Mouse (Mus musculus) CD8-positive naive resting alpha-beta T cell, adult 2 months (primary cell): Measurements from ENCODE around the gene Cdhr5.
"Not testable (repeated sequence)": the region's sequence is repeated elsewhere in the genome, so short reads cannot be mapped to it uniquely, and the experiment has no call there.

Experiments used
- DNase-seq, 2 experiments: peaks; one replicate each; pipeline ENCODE4 v3.0.0; 2022; ENCODE audit warnings: low read depth in 2 of 2, low spot score in 2 of 2

Cdhr5 gene

DNA sequence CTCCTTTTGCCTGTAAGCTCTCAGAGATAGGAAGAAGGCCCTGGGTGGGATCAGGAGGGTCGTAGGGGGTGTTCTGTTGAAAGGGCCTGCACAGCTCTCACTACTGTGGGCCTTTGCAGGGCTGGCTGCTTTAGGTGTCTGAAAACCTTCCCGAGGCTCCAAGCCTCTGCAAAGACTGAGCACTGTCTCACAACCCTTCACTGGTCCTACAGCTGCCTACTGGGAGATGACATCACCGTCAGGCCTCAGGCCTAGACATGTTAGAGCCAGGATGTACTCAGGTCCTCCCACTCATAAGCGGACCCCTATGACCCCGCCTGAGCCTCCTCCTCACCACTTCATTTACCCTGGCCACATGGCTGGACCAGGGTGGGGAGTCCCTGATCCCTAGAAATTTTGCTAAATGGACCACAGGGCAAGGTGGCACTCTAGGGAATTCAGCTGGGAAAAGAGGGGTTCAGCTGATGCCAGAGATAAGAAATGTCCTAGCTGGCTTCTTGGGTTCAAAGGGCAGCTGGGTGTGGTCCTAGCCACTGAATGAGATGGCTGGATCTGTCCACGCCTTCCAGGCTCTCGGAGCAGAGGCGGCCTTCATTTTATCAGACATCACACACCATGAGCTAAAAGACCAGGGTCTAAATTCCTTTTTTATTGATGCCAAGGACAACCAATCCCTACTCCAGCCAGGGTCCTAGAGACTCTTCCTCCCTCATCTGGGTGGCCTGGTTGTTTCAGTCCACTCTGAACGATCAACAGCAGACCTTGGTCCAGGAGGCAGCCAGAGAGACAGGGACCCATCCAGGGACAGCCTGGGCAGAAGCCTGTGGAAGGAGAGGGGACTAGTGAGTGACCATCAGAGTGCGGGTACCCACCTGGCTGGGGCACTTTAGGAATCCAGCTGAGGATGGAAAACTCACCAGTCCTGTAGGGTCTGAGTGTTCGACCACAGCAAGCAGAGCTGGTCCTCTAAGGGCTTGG is 1.4 kb upstream of the Cdhr5 start:
- no peak for DNase-seq

DNA sequence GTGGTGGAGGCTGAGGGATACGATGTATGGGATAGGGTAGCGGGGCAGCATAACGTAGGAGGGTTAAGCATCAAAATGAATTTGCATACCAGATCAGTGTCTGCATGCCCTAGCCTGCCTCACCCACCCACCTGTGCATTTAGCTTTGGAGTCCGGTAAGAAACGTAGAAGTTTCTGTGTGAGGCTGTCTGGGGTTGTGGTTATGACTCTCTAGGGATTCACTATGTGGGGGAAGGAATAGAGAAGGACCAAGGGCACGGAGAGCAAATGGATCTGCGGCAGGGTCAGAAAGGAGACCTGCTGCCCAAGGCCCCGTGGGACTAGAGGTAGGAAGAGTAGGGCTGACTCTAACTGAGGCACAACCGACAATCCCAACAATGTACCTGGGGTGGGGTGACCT is 1.2 kb downstream of the Cdhr5 start:
- no peak for DNase-seq

DNA sequence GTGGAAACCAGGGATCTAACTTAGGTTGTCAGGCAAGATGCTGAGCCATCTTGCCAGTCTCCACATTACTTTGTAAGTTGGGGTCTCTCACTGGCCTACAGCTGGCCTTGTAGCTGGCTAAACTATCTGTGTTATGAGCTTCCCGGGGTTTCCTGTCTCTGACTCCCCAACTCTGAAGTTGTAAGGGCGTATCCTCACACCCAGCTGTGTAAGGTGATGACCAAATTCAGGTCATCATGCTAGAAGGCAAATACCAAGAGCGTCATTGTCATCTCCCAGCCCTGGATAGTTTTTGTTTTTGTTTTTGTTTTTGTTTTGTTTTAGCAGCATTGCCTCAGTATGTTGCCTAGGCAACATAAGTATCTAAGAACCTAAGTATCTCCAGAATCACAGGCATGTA is 6.0 kb downstream of the Cdhr5 start:
- DNase-seq, result no peak

DNA sequence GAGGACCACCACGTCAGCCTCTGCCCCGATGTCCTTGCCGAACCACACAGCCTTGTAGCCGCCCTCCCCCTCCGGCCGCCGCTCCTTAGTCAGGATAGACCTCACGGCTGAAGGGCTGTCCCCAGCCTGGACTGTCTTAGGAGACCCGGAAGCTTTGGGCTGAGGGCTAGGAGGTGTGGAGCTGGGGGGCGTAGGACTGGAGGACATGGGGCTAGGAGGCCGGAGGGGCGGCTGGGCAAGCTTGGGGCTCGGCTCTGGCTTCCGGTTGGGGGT is 7.4 kb downstream of the Cdhr5 start:
- DNase-seq, result no peak

DNA sequence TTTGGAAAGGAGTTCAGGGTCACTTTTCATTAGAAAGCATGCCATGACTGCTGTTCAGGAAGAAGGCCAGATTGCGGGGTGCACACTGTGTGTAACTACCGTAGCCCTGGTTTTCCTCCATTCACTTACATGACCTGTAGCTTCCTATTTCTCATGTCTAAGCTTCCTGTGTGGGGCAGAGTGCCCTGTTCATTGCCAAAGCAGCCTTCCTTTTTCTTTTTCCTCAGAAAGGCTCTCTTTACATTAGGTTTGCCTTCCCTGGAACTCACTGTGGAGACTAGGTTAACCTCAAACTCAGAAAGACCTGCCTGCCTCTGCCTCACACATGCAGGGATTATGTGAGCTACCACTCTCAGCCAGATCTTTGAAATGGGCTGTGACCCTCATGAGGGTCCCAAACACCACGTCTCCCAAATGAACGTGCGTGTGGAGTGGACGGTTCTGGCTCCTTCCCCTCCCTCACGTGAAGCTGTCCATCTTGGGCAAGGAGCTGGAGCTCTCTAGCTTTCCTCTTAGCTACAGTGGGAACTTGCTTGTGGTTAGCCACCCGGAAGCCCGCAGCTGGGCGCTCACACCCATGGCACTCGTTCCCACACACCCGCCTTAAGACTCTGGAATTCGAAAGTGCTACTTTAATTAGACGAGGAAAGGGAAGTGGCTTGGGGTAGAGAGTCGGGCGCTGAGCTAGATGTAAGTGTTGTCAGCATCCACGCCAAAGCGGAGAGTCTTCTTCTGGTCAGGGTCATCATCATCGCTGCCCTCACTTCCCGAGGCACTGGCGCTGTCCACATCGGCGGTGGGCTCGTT is 7.9 kb downstream of the Cdhr5 start:
- DNase-seq, result peak in 1 of 2 experiments; percentile 19

DNA sequence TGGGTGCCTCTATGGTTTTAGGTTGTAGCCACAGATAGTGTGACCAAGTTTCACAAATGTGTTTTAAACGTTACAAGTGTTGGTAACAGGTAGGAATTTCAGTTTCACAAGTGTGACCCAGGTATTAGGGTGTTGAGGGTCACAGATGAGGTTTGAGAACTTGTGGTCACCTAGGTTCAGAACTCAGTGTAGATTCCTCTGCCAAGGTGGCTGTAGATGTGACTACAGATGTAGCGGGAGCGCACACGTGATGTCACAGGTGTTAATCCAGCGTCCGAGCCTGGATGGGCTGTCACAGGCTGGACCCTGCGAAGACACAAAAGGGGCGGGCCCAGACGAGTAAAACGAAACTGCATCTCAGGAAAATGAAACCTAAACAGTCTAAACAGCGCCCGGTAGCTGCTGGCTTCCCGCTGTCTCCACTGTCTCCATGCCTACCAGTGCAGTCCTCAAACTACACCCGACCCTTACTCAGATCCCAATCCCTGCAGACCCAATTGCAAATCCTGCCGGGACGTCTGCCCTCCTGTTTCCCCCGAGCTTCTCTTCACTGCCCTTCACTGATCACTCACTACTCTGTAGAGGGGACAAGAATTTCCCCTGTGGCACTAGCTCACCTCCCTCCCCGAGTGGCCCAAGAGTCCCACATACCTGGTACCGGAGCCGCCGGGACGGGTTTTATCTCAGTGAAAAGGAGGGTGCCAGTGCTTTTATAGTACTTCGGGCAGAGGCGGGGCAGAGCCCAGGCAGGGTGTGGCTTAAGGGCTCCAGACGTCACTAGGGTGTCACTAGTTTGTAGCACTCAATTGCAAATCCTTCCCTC is 10.6 kb downstream of the Cdhr5 start, which contains the start of gene Irf7:
Gene Irf7 (minus strand): TSS at position 743 of the 823 bp plus-strand sequence.
- peak; percentile 82 to 88 for DNase-seq

DNA sequence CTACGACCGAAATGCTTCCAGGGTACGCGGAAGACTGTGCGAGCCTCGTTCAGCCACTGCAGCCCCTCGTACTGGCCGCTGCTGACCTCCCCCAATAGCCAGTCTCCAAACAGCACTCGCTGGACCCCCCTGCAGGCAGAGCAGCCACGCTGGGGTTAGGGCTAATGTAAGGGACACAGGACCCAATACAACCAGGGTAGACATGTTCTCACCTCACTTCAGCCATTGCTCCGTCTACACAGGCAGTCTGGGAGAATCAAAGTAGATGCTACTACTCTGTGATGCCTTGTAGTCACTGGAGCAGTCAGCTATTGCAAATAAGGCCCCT is 11.2 kb downstream of the Cdhr5 start:
- peak in 1 of 2 experiments; percentile 19 for DNase-seq

DNA sequence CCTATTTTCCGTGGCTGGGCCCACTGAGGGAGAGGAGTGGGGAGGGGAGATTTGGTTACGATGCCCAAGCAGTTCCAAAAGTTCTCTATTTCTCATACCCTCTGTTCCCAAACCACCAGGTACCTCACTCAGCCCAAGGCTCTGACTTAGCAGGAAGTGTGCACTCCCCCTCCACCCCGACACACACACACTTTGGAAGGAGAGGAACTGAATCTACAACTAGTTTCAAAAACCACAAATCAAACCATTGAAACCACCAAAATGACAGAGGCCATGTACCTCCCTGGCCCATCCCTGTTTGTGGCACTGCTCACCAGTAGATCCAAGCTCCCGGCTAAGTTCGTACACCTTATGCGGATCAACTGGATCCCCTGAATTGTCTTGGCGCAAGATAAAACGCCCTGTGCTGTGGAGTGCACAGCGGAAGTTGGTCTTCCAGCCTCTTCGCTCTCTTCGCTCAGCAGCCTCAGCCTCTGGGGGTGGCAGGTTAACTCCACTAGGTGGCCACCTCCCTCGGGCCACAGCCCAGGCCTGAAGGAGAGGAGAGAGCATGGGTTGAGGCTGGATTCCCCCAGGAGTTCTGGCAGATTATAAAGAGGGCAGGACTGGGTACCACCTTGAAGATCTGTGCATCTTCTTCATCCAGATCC is 11.7 kb downstream of the Cdhr5 start:
- DNase-seq, result peak; percentile 55 to 67

DNA sequence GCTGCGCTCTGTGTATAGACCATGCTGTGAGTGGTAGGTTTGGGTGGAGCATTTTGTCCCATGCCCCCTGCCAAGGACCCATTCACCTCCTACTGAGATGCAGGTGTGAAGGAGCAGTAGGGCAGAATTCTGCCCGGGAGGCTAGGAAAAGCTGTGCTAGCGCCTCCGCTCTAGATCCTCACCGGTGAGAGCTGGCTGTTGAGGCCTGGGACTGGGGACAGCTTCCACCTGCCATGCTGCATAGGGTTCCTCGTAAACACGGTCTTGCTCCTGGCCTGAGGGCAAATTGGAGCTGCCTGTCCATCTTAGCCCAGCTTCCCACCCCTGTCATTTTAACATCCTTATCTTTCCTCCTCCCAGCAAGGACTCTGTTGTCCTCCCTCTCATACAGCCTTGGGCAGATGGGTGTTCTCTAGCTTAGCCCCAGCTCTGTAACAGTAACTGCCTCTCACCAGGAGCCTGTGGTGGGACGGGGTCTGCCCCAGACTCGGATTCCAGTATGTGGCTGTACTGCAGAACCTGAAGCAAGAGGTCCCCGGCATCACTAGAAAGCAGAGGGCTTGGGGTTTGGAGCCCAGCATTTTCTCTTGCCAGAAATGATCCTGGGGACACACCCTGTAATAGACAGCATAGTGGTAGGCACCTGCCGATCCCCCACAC is 12.4 kb downstream of the Cdhr5 start:
- DNase-seq, result no peak

DNA sequence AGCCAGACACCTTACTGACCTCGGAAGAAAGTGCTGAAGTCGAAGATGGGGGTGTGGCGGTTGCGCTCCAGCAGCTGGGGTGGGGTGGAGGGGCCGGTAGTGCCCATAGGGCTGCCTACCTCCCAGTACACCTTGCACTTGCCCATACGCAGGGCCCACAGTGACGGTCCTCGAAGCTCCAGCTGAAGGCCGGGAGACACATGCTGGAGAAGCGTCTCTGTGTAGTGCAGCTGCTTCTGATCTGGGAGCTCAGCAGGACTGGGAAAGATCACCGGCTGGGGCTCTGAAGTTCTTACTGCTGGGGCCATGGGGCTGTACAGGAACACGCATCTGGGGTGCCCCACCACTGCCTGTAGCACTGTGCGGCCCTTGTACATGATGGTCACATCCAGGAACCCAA is 12.9 kb downstream of the Cdhr5 start:
- no peak for DNase-seq

DNA sequence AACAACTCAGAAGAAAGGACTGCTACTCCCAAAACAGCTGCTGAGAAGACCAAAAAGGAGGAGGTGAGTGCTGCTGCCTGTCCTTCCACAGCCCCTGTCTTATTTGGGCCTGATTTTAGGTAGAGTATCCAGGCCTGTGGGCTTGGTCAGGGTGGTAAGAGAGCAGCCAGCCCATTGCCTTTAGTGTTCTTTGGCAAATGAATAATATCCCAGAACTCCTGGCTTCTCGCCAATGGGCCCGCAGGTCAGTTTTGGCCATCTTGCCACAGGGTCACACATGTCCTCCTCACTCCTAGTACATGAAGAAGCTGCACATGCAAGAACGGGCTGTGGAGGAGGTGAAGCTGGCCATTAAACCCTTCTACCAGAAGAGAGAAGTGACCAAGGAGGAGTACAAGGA is 15.1 kb downstream of the Cdhr5 start:
- DNase-seq, result no peak

DNA sequence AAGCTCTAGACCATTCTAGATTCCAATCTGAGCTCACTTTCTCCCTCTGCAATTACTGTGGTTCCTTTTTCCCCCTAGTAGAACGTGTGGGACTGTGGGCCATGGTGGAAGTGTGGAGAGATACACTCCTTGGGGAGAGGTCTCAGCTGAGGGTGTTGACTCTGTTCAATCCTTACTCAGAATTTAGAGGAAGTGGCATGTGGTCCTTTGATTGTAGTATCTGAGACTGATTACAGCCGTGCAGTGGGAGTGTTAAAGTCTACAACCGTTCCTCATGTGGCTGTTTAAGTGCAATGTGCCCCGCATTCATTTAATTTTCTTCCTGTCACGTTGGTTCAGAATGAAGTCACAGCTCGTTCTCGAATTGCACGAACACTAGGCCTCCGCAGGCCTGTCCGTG is 20.4 kb downstream of the Cdhr5 start:
- DNase-seq, result no peak

DNA sequence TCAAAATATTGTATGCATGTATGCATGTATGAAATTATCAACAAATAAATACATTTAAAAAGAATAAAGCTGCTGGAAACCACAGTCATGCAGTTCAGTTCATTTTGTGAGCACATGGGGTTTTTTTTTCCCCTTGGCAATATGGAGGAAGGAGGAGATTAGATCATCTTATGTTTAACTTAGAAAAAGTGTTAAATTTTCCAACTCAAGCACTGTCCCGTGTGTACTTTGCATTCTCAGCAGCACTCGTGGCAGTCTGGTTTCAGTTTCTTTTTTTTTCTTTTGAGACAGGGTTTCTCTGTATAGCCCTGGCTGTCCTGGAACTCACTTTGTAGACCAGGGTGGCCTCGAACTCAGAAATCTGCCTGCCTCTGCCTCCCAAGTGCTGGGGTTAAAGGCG is 26.1 kb downstream of the Cdhr5 start:
- DNase-seq, result not testable (repeated sequence)

DNA sequence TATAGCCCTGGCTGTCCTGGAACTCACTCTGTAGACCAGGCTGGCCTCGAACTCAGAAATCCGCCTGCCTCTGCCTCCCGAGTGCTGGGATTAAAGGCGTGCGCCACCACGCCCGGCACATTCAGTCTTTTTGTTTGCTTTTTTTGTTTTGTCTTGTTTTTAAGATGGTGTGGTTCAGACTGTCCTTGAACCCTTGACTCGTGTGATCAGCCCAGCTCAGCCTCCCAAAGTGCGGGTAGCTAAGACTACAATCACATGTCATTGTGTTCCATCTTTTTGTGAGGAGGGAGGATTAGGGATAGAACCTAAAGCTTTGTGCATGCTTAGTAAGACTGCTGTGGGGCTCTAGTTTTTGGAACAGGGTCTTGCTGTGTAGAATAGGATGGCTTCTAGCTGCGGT is 45.0 kb downstream of the Cdhr5 start:
- no peak for DNase-seq

DNA sequence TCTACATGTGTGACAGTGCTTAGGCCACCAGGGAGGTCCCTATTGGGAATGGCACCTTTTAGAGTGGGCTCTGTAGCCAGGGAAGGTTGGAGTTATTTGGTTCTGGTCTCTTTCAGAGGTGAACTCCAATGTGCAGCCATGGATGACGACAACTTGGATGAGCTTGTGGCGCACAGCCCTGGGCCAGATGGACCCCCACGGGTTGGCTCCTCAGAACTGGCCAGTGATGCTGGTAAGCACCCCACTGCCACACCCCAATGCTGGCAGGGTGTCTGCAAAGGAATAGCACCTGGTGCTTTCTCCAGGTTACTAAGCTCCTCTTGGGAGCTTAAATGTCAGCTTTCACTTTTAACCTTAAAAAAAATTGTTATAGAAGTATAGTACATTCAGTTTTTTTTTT is 45.5 kb downstream of the Cdhr5 start:
- no peak for DNase-seq

DNA sequence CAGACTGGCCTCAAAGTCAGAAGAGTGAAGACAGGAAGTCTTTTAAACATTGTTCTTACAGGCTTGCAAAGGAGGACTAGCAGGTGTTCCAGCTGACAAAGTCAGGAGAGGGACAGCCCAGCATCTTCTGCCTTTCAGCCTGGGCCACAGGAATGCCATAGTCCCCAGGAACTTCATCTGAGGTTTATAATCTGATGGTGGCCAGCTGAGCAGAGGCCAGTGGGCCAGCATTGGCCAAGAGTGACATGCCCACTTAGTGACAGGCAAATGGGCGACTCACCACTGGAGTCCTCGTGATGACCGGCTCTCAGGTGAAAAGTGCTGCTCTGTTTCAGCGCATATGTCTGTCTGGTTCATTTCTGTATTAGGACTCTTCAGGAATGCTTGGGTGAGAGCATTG is 46.0 kb downstream of the Cdhr5 start:
- DNase-seq, result no peak

DNA sequence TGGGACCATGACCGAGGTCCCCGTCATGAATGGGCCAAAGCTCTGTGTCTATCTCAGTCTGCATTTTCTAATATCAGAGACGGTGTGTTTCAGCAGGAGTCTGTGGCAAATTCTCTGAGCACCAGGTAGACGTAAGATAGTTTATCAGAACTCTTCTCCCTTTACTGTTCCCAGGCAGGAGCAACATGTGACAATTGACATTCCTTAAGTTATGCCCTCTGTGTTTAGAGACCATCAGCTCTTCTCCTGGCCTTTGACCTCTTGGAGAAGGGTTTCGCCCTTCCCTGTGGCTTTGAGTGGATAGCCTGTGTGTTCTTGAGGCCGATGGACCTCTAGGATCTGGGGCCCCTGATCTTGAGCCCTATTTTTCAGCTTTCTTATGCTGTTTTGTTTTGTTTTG is 46.9 kb downstream of the Cdhr5 start:
- no peak for DNase-seq

DNA sequence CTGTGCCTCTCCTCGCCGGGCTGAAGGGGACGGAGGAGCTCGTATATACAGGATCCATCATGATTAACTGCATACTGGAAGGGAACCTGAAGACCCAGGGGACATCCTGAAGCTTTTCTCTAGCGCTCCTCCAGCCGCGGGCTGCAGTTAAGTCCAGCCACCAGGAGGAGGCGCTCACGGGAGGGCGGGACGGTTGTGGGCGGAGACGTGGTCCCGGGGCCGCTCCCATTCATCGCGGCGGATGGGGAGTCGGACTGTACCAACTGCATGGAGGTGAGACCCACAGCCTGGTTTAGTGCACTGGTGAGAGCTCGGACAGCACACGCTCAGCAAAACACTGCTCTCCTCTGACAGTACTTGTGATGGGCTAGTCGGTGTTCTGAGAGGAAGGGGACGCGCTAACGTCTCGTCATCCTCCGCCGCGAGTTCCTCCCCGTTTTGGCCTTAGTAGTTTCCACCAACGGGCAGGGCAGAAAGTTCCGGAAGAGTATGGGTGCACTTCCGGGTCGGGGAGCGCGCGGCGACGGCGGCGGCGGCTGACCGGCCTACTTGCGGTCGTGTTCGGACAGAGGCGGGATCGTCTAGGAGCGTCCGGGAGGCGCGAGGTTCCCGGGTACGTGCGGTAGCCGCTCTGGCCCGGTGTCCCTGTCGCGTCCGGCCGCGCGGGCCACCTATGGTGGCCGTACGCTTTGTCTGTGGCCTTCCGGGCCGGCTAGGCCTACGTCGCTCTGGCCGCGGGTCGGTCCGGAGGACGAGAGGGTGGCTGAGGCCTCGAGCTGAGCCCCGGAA is 48.1 kb downstream of the Cdhr5 start, which contains the start of gene Phrf1:
Gene Phrf1 (plus strand): TSS at position 506 of the 789 bp plus-strand sequence.
- DNase-seq, result peak; percentile 90 to 93

DNA sequence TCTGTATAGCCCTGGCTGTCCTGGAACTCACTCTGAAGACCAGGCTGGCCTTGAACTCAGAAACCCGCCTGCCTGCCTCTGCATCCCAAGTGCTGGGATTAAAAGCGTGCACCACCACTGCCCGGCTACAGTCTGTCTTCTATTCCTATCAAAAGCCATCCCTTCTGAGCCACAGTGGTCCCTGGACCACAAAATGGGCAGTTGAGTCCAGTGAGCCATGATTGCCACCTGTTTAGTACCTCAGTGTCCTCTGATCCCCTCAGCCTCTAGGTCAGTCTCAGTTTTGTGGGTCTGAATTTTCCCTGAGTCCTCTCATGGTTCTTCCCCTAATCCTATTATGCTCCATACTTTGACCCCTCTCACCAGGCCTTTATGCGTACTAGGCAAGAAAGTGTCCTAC is 48.8 kb downstream of the Cdhr5 start:
- no peak for DNase-seq

DNA sequence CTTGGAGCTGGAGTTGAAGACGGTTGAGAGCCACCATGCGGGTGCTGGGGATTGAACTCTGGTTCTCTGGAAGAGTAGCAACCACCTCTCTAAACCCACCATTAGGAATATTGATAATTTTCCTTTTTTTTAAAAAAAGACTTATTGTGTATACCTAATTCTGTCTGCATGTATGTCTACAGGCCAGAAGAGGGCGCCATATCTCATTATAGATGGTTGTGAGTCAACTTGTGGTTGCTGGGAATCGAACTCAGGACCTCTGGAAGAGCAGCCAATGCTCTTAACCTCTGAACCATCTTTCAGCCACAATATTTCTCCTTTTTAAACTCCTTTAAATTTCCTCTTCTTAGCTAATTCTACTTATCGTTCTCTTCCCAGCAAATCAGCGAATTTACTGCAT is 50.1 kb downstream of the Cdhr5 start:
- DNase-seq, result no peak
